Mouse (Mus musculus) neural tube, embryonic 14.5 days (tissue): ENCODE data around the gene Taf3. TPM values are rescaled to one million over a fixed set of nuclear protein-coding genes. Genes with fewer than 3 reads are reported as not detected.

Experiments used
- ATAC-seq: fragments of 200-750 bp; cut with Nextera tagmentation; 2 replicates; pipeline ENCODE4 v1.8.0; 2017; ENCODE audit warnings: low read depth, mild to moderate bottlenecking, moderate TSS enrichment, moderate library complexity
- H3K27ac ChIP-seq: fragments of 300-500 bp; sonication (generic); 2 replicates; pipeline ENCODE4 v1.5.1; 2014; ENCODE audit warnings: low read depth, mild to moderate bottlenecking, control low read depth, low read length, moderate library complexity, mixed read lengths
- H3K27me3 ChIP-seq: fragments of 300-500 bp; sonication (generic); 2 replicates; pipeline ENCODE4 v1.6.1; 2014; ENCODE audit warnings: low read length; ENCODE audit not compliant: control insufficient read depth, insufficient read depth
- H3K36me3 ChIP-seq: fragments of 300-500 bp; sonication (generic); 2 replicates; pipeline ENCODE4 v1.6.1; 2014; ENCODE audit warnings: low read length, mixed read lengths; ENCODE audit not compliant: control insufficient read depth, insufficient read depth
- H3K4me1 ChIP-seq: fragments of 300-500 bp; sonication (generic); 2 replicates; pipeline ENCODE4 v1.6.1; 2014; ENCODE audit warnings: low read length; ENCODE audit not compliant: control insufficient read depth, insufficient read depth
- H3K4me2 ChIP-seq: fragments of 300-500 bp; sonication (generic); 2 replicates; pipeline ENCODE4 v1.6.1; 2014; ENCODE audit warnings: mild to moderate bottlenecking, low read depth, low read length, control low read depth
- H3K4me3 ChIP-seq: fragments of 300-500 bp; sonication (generic); 2 replicates; pipeline ENCODE4 v1.5.1; 2014; ENCODE audit warnings: low read depth, low read length, control low read depth, mixed read lengths
- H3K9ac ChIP-seq: fragments of 300-500 bp; sonication (generic); replicated peaks from 2 replicates; pipeline ENCODE4 v1.6.1; 2014; ENCODE audit warnings: low read depth, mild to moderate bottlenecking, control low read depth, low read length, mixed read lengths
- H3K9me3 ChIP-seq: fragments of 300-500 bp; sonication (generic); 2 replicates; pipeline ENCODE4 v1.6.1; 2016; ENCODE audit warnings: low read length; ENCODE audit not compliant: control insufficient read depth
- WGBS: fragments of 180-500 bp; shearing (Covaris S2); extraction: QIAGEN DNeasy Blood & Tissue Kit; methylation state at CpG from one replicate; pipeline ENCODE4 v1.1.7; 2014; 5-methylcytosine and 5-hydroxymethylcytosine counted together
- polyA plus RNA-seq: library from polyadenylated mRNA; unstranded; fragments of >200 nt; fragmentation: Nextera tagmentation; extraction: Ambion mirVana; gene quantifications from 2 replicates; pipeline ENCODE4 v1.2.1, GENCODE M21; 2014

The Taf3 gene
- polyA plus RNA-seq, 1 experiment from 2014 or later = 14.3 TPM

DNA sequence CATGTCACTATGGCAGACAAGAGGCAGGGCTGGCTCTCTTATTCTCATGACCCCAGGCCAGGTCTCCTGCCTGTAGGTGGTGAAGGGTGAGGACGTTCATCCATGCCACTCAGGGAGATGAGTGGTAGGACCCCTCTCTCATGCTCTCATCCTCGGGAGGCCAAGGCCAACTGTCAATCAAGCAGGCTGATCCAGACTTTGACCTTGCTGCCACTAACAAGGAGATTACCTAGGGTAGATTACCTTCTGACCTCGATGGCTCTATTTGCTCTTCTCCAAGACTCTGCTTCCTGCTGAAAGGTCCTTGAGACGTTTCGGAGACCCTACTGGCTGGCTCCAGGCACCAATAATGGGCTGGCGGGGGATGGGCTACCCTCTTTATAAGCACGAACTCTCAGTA is 26.1 kb upstream of the Taf3 start:
- Histone ChIP-seq H3K9ac (no peak overlapping the region), H3K27me3 (no peaks in the 10 kb centered on the region), H3K4me1 (peaks cover 14% of the 10 kb centered on the region), H3K4me3 (no peak overlapping the region), H3K27ac (no peak overlapping the region), H3K4me2 (no peak overlapping the region), H3K36me3 (no peaks in the 10 kb centered on the region), H3K9me3 (no peaks in the 10 kb centered on the region)
- 87% methylated on average over 7 of the region's 7 CpGs for WGBS
- ATAC-seq = no peak

DNA sequence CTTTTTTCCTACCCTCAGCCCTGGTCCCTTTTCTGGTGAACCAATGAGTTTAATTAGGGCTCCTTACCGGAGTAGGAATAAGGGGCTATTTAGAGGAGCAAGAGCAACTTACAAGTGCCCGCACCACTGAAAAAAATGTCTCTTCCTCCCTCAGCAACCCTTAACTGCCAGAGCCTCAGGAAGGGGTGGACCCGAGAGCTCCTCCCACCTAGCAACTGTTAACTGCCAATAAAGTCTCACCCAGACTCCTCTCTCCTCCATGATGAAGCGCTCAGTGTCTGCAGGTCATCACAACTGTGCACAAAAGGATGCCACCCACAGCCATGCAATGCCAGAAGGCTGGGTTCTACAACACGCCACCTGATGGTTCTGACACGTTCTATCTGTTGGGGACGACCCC is 23.4 kb upstream of the Taf3 start:
- no peaks in the 10 kb centered on the region for H3K9me3 ChIP-seq
- no peaks in the 10 kb centered on the region for H3K27me3 ChIP-seq
- 60% methylated on average over 7 of the region's 7 CpGs for WGBS
- peaks cover 5% of the 10 kb centered on the region; the same call in 1 of the 2 replicates for H3K36me3 ChIP-seq
- H3K4me2 ChIP-seq = no peak overlapping the region
- H3K4me3 ChIP-seq = no peak overlapping the region
- H3K9ac ChIP-seq = no peak overlapping the region
- H3K4me1 ChIP-seq = no peaks in the 10 kb centered on the region
- no peak overlapping the region for H3K27ac ChIP-seq
- no peak for ATAC-seq

DNA sequence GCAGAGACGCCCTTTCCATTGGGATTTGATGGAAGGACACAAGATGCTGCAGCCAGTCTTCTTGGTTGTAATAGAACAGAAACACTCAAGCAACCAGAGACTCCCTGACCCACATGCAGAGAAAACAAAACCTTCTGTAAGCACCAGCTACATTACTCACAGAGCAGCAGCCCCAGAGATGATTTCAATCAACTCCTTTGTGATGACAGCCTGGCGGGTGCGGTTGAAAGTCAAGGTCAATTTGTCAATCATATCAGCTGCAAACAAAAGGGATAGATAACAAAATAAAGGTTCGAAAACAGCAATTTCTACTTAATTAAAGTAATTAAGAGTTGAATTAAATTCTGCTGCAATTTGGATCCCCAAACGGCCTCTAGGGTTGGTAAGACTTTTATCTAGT is 10.4 kb upstream of the Taf3 start:
- H3K27me3 ChIP-seq = no peaks in the 10 kb centered on the region
- H3K4me3 ChIP-seq = no peak overlapping the region
- H3K4me1 ChIP-seq = no peaks in the 10 kb centered on the region
- ATAC-seq = no peak
- H3K9me3 ChIP-seq = no peaks in the 10 kb centered on the region
- WGBS = 87% methylated on average over 5 of the region's 5 CpGs
- no peak overlapping the region for H3K27ac ChIP-seq
- peaks cover 58% of the 10 kb centered on the region for H3K36me3 ChIP-seq
- no peak overlapping the region for H3K9ac ChIP-seq
- no peak overlapping the region for H3K4me2 ChIP-seq

DNA sequence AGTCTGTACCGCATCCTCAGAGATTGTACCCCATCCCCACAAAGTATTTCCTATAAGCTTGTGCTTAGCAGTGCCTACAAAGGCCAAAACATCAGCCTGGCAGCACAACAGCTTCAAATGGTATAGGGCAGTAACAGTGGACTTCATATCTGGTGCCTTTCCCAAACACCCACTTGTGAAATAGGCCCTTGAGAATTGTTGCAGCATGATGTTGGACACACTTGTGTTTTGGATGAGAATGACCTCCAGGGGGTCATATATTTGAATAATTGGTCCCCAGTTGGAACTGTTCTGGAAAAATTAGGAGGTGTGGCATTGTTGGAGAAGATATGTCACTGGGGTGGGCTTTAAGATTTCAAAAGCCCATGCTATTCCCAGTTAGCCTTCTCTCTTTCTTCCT is 3.6 kb upstream of the Taf3 start:
- H3K4me2 ChIP-seq = no peak overlapping the region
- no peaks in the 10 kb centered on the region for H3K27me3 ChIP-seq
- peaks cover 10% of the 10 kb centered on the region for H3K4me1 ChIP-seq
- no peak overlapping the region for H3K27ac ChIP-seq
- H3K9ac ChIP-seq = no peak overlapping the region
- ATAC-seq = no peak
- 93% methylated on average over 1 of the region's 1 CpGs for WGBS
- H3K36me3 ChIP-seq = peaks cover 22% of the 10 kb centered on the region
- H3K9me3 ChIP-seq = no peaks in the 10 kb centered on the region
- H3K4me3 ChIP-seq = no peak overlapping the region

DNA sequence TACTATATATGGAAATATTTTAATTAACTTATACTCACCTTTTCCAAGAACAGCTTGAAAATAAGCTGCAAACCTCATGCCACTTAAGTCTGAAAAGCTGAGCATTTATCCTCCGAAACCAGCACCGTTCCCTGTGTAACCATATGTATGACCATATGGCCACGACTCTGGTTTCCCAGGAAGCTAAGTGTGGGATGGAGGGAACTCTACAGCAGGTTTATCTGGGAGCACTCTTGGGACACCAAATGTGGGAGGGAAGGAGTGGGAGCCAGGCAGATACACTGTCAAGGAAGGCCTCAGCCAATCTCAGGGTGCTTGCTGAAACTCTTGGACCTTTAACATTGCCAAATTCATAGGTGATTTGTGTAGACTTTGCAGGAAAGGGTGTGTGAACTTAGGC is 2.5 kb upstream of the Taf3 start:
- no peak overlapping the region for H3K4me3 ChIP-seq
- ATAC-seq = no peak
- H3K9me3 ChIP-seq = no peaks in the 10 kb centered on the region
- 90% methylated on average over 3 of the region's 3 CpGs for WGBS
- H3K4me1 ChIP-seq = peaks cover 11% of the 10 kb centered on the region
- no peak overlapping the region for H3K9ac ChIP-seq
- H3K4me2 ChIP-seq = no peak overlapping the region
- peaks cover 13% of the 10 kb centered on the region for H3K36me3 ChIP-seq
- H3K27ac ChIP-seq = no peak overlapping the region
- H3K27me3 ChIP-seq = no peaks in the 10 kb centered on the region

DNA sequence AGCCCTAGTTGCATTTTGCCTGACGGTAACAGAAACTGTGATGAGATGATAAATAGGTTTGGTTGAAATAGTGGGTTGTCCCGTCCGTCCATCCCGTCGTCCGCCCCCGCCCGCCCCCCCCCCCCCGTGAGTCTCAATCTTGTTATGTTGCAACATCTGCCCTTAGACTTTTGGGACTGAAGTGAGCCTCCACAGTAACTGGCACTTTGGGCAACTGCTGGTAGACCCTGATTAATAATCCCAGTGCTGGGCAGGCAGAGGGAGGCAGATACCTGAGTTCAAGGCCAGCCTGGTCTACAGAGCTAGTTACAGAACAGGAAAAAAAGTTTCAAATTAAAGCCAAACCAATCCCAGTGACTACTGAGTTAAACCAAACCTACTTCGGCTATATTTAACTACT is 1.1 kb upstream of the Taf3 start:
- Histone ChIP-seq H3K27ac (no peak overlapping the region), H3K4me2 (peak overlapping the region; percentile 85), H3K36me3 (no peaks in the 10 kb centered on the region), H3K4me3 (peak overlapping the region; percentile 89), H3K9ac (no peak overlapping the region), H3K9me3 (no peaks in the 10 kb centered on the region), H3K27me3 (no peaks in the 10 kb centered on the region), H3K4me1 (peaks cover 11% of the 10 kb centered on the region)
- 15% methylated on average over 10 of the region's 10 CpGs for WGBS
- no peak for ATAC-seq

DNA sequence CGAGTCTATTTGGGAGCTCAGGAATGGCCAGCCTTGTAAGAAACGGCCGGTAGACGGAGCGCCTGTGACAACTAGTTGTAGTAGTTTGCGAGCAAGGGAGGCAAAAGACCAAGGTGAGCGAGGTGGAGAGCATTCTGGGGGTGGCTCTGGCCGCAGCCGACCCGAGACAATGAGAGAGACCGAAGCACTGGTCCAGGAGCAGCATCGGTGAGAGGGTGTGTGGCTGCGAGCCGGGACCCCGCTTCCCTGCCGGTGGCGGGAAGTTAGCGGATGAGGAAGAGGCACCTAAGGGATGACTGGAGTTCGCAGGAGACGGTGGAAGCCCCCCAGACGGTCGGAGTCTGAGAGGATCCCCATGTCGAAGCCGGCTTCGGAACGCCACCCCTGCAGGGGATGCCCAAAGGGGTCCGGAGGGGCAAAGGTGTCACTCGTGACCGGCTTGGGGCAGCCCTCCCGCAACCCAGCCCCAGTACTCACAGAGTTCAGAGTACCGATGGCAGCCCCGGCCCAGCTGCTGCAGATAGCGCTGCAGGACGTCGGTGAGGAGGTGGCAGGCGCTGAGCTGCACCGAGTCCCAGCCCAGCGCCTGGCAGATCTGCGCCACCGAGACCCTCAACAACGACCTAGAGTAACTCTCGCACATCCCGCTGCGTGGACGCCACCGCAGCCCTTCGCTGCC is 499 bp downstream of the Taf3 start:
- Histone ChIP-seq H3K27ac (peak overlapping the region; percentile 55), H3K4me2 (peak overlapping the region; percentile 85), H3K27me3 (no peaks in the 10 kb centered on the region), H3K9me3 (no peaks in the 10 kb centered on the region), H3K4me3 (peak overlapping the region; percentile 89), H3K9ac (peak overlapping the region; percentile 68), H3K36me3 (no peaks in the 10 kb centered on the region), H3K4me1 (peaks cover 11% of the 10 kb centered on the region)
- under 1% methylated on average over 46 of the region's 47 CpGs for WGBS
- ATAC-seq = peak; percentile 82

DNA sequence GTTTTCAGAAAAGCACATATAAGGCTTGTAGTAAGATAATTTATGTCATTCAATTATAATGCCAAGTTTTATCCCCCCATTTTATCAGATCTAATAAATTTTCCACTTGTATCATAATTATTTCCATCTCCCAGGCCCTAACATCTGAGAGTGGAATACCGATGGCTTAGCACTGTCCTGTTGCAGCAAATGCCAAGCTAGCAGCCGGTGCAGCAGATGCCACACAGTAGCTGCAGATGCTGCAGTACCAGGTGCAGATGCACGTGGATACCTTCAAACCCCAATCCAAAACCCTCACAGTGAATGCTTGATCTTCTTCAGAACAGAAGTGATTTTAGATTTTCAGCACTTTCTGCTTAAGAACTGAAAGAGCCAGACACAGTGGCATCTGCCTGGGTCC is 13.4 kb downstream of the Taf3 start:
- 77% methylated on average over 3 of the region's 3 CpGs for WGBS
- 0 out of 2 replicates have a peak, but pooled peaks have one; percentile 35 for ATAC-seq
- Histone ChIP-seq H3K27ac (no peak overlapping the region), H3K27me3 (no peaks in the 10 kb centered on the region), H3K9me3 (no peaks in the 10 kb centered on the region), H3K4me2 (no peak overlapping the region), H3K4me3 (no peak overlapping the region), H3K36me3 (no peaks in the 10 kb centered on the region), H3K4me1 (0 out of 2 replicates have a peak, but pooled peaks cover 3% of the 10 kb centered on the region), H3K9ac (no peak overlapping the region)

DNA sequence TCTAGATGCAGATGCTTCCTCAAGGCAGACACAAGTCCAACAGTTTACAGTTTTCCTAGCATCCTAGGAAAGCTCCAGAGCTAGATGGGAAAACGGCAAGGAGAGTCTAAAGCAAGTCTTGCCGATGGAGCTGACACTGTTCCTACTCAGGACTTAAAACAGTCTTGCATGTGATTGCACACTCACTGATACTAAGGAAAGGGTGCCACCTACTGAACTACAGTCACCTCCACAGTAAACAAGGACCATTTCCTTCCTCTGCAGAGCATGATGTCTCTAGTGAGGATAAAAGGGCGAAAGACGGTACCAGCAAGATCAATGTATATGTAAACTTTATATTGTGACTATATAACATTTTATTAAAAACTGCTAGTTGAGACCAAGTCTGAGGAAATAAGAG is 14.7 kb downstream of the Taf3 start:
- no peak for ATAC-seq
- WGBS = 63% methylated on average over 4 of the region's 4 CpGs
- Histone ChIP-seq H3K4me1 (0 out of 2 replicates have a peak, but pooled peaks cover 3% of the 10 kb centered on the region), H3K36me3 (no peaks in the 10 kb centered on the region), H3K27ac (no peak overlapping the region), H3K4me3 (no peak overlapping the region), H3K4me2 (no peak overlapping the region), H3K9me3 (no peaks in the 10 kb centered on the region), H3K9ac (no peak overlapping the region), H3K27me3 (no peaks in the 10 kb centered on the region)
